Mouse (Mus musculus): ENCODE measurements at regions not wholly inside any gene's neighbourhood (a gene's known extent, or its start where the extent isn't known, plus 50 kb on each side); places are given as distances from the start of the nearest gene placed in this dataset.

DNA sequence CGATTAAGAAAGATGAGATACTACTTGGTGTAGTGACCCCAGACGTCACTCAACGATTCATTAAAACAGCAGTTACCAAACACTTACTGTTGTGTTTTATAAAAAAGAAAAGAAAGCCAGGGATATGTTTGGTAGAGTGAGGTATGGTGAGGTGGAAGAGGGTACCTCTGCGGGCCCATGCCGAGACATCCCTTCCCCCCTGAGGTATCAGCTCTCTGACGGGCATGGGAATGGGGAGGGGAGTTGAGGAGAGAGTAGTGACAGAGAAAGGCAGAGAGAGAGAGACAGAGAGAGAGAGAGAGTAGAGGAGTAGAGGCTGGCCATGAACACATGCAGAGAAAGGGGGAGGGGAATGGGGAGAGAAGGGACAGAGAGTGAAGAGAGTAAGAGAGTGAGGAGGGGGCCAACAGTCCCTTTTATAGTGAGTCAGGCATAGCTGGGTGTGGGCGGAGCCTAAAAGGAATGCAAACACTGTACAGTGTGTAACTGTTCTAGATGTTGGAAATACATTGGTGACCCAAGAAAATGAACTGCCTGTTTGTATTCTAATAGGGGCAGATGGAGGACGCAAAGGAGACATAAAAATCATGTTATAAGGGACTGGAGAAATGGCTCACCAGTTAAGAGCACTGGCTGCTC, 285.9 kb downstream of the Gm49356 start:
- TF ChIP-seq CTCF (IDR thresholded peaks at IDR 0.05; ENCODE audit: borderline replicate concordance, extremely low read depth, insufficient read depth, insufficient read length) (no peak), POLR2A (IDR thresholded peaks at IDR 0.05; ENCODE audit: borderline replicate concordance, extremely low read depth, insufficient read depth, insufficient read length, poor library complexity, severe bottlenecking) (no peak)

Measured in brain, embryonic 14.5 days (tissue).